Mouse (Mus musculus) liver, adult 2 months (tissue): ENCODE measurements at regions not wholly inside any gene's neighbourhood (a gene's known extent, or its start where the extent isn't known, plus 50 kb on each side); places are given as distances from the start of the nearest gene placed in this dataset.

Source experiments
- DNase-seq: peaks from one replicate; pipeline ENCODE4 v3.0.0-alpha.2; 2011; ENCODE audit warnings: low read depth, low spot score; ENCODE audit errors: extremely low read depth
- H3K27ac ChIP-seq: fragments of 200-500 bp; replicated peaks from 2 replicates; pipeline ENCODE4 v1.5.1; 2012; ENCODE audit warnings: low read depth, mild to moderate bottlenecking, control low read depth, inconsistent platforms, low read length; ENCODE audit not compliant: insufficient read depth
- H3K27me3 ChIP-seq: fragments of 200-500 bp; 2 replicates; pipeline ENCODE4 v1.6.1; 2012; ENCODE audit warnings: mild to moderate bottlenecking, moderate library complexity, low read length, inconsistent platforms; ENCODE audit not compliant: control insufficient read depth, insufficient read depth
- H3K36me3 ChIP-seq: fragments of 200-500 bp; 2 replicates; pipeline ENCODE4 v1.6.1; 2012; ENCODE audit warnings: low read length, inconsistent platforms; ENCODE audit not compliant: control insufficient read depth, insufficient read depth
- H3K4me1 ChIP-seq: fragments of 200-500 bp; 2 replicates; pipeline ENCODE4 v1.6.1; 2011; ENCODE audit warnings: low read length; ENCODE audit not compliant: control insufficient read depth, insufficient read depth
- H3K4me3 ChIP-seq: fragments of 200-500 bp; 2 replicates; pipeline ENCODE4 v1.5.1; 2011; ENCODE audit warnings: low read depth, mild to moderate bottlenecking, control low read depth, low read length, moderate library complexity; ENCODE audit not compliant: insufficient read depth
- H3K79me2 ChIP-seq: fragments of 200-500 bp; 2 replicates; pipeline ENCODE4 v1.6.1; 2012; ENCODE audit warnings: inconsistent platforms, mild to moderate bottlenecking, low read length, moderate library complexity; ENCODE audit not compliant: control insufficient read depth, insufficient read depth
- H3K9ac ChIP-seq: fragments of 200-500 bp; 2 replicates; pipeline ENCODE4 v1.6.1; 2012; ENCODE audit warnings: low read depth, mild to moderate bottlenecking, control low read depth, inconsistent platforms, low read length
- CTCF ChIP-seq: fragments of 200-500 bp; IDR thresholded peaks from 2 replicates; pipeline ENCODE4 v1.5.1; 2011; ENCODE audit warnings: low read depth, low read length, control low read depth
- POLR2A ChIP-seq: fragments of 200-500 bp; IDR thresholded peaks from 2 replicates; pipeline ENCODE4 v1.6.1; 2011; ENCODE audit warnings: low read length, control low read depth; ENCODE audit not compliant: insufficient read depth; ENCODE audit errors: extremely low read depth
- WGBS: fragments of 180-500 bp; shearing (Covaris S2); methylation state at CpG from one replicate; pipeline ENCODE4 v1.1.7; 2018; 5-methylcytosine and 5-hydroxymethylcytosine counted together

GRCm38 (mm10) chr7:62078607-62079006, 267.8 kb upstream of the Ndn start:
- no peak for TF ChIP-seq POLR2A
- TF ChIP-seq CTCF: no peak
- DNase-seq: peak; percentile 65
- 14% methylated on average over 1 of the region's 1 CpGs for WGBS

DNA sequence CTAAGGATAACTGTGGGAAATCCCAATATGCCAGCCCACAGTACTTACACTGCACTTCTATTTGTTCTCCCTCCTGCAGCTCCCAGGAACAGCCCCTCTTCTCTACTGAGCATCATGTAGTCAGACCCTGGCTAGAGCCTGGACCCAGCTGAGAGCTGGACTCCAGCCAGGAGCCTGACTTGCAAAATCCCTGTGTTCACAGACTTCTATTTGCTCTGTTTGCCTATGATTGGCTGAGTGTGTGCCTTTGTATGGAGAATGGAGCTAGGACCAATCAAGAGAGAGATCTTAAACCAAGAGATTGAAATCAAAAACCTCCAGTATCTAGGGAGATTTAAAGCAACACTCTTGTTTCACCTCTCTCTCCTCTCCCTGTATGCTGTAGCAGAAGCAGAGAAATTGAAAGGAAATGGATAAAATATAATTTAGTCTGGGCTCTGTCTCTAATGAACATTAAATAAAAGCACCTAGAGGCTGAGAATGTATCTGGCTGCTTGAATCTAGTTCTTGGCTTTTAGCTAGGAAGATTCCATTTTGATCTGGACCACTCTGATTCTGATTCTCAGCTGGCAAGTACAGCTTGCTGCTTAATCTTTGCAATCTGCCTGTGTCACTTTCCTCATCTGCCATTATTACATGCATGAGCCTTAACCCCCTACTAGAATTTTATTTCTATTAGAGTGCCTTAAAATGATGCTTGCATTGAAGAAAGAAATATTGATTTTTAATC, 261.1 kb upstream of the Ndn start:
- Histone ChIP-seq H3K4me3 (no peak overlapping the region), H3K27me3 (no peaks in the 10 kb centered on the region), H3K27ac (no peak overlapping the region), H3K4me1 (no peaks in the 10 kb centered on the region), H3K79me2 (no peaks in the 10 kb centered on the region), H3K36me3 (no peaks in the 10 kb centered on the region), H3K9ac (no peak overlapping the region)
- DNase-seq: peak; percentile 12
- TF ChIP-seq POLR2A (no peak), CTCF (no peak)

More at GRCm38 (mm10) chr7:62078607-62079006, 267.8 kb upstream of the Ndn start:
- H3K36me3 ChIP-seq: no peaks in the 10 kb centered on the region
- H3K4me1 ChIP-seq: no peaks in the 10 kb centered on the region
- H3K27ac ChIP-seq: no peak overlapping the region
- H3K27me3 ChIP-seq: no peaks in the 10 kb centered on the region
- H3K4me3 ChIP-seq: no peak overlapping the region
- H3K79me2 ChIP-seq: no peaks in the 10 kb centered on the region
- no peak overlapping the region for H3K9ac ChIP-seq
